Mouse (Mus musculus): ENCODE results near the gene Tescl.

Gene Tescl

DNA sequence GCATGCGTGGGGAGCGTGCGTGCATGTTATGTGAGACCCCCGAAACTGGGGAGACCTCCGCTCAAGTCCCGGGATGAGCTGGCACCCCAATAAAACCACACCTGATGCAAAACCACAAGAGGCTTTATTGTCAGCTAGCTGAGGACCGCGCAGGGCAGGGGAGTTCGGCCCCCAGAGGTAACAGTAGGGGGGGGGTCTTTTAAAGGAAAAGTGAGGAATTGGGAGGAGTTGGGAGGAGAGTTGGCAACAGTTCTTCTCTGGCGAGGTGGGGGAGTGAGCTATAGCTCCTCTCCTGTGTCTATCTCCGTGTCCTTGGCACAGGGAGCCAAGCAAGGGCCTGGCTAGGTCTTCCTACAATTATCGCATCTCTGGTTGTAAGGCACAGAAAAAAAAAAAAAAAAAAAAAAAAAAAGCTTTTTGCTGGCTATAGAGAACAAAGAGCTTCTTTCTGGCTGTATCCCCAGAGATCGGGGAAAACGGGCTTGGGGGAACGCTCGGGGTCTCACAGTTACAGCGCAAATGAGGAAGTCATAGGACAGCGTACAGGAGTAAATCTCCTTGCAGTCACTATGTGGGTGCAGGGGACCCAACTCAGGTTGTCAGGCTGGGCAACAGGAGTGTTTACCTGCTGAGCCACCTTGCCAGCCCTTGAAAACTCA, 33.8 kb downstream of the Tescl start:
- no peak for DNase-seq (ENCODE audit: low spot score)

DNA sequence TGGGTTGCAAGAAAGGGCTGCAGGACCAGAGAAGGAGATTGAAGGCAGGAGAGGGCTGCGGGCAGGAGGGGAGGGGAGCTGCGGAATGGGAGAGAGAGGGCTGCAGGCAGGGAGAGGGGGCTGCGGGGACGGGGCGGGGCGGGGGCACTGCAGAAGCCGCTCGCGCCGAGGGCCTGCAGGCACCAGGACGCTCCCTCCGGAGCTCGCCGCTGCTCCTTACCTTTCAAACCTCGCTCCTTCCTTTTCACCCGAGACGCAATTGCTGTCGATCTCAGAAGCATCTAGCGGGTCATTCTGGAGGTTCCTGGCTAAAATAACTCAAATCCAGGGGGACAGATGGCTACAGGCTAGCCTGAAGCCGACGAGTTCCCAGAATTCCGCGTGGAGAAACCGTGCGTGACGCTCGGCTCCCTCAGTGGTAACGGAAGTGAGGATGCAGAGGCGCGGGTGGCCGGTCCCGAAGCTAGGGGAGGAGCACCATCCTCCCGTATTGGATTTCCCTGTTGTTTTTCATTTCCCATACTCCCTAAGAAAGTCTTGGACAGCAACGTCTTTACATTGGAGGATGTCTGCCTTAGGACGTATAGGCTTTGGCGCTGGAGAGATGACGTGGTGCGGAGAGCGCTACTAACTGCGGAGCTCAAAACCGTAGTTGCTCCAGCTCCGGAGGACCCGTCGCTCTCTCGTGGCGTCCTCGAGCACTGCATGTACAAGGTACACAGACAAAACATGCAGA, 34.6 kb downstream of the Tescl start:
- peak; percentile 54 for DNase-seq (ENCODE audit: low spot score)

DNA sequence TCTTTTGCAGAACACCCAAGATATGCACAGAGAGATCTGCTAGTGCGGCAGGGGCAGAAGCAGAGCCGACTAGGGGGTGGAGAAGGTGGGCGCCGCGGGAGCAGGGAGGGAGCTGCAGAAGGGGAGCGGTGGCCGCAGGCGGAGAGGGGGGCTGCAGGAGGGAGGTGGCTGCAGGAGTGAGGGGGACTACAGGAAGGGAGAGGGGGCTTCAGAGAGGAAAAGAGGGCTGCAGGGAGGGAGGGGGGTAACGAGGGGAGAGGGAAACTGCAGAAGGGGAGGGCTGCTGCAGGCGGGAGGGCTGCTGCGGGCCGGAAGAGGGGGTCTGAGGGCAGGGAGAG, 35.1 kb downstream of the Tescl start:
- DNase-seq (ENCODE audit: low spot score), result no peak

DNA sequence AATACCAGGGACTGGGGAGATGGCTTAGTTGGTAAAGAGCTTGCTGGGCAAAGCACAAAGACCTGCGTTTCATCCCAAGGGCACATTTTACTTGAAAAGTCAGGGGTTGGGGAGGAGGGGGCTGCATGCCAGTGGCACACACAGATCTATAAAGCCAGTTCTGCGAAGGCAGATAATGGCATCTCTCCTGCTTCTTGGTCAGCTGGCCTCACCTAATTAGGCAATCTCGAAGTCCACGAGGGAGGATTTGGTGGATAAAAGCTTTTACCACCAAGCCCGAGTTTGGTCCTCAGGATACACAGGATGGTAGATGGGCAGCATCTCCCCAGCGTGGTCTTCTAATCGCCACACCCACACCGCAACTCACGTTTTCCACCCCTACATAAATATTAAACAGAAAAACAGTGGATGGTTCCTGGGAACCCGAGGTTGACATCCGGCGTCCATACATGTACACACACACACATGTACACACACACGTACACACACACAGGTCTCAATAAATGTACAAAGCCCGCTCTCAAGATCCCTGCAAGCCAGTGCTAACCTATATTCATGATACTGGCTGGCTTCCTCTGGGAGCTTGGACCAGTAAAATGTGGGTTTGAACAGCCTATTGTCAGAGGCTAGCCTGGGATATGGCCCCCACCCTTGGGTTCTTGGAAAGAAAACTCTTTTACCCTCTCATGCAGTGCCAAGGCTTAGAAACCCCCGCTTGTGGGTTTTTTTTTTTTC, 36.2 kb downstream of the Tescl start:
- DNase-seq (ENCODE audit: low spot score), result no peak

DNA sequence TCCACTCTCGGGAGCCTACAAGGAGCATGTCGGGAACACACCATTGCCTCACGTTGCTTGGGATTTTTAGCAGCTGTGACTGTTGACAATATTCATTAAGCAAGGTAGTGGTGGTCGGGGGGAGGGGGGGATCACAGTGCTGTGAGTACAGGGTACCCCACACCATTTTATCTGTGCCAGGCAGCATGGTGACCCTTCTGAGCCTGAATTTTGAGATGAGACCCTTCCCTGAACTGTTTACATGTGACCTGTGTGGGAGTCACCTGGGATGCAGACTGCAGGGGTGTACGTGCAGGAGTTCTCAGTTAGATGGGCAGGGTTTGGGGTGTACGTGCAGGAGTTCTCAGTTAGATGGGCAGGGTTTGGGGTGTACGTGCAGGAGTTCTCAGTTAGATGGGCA, 37.4 kb downstream of the Tescl start:
- DNase-seq (ENCODE audit: low spot score), result no peak

DNA sequence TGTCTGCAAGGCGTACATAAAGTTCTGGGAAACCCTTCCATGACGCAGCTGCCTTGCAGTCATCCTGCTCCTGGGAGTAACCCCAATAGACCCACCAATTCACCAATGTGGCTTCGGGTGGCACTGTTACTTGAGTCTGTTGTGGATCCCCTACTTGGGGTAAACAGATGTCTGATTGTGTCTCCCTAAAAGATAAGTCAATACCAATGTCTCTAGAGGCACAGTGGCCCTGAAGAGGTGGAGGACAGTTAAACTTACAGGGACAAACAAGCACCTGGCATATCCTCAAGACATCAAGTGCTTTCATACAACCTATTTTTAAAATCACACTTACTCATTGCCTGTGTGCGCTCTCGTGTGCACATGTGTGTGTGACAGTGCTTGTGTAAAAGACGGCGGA, 38.4 kb downstream of the Tescl start:
- no peak for DNase-seq (ENCODE audit: low spot score)

DNA sequence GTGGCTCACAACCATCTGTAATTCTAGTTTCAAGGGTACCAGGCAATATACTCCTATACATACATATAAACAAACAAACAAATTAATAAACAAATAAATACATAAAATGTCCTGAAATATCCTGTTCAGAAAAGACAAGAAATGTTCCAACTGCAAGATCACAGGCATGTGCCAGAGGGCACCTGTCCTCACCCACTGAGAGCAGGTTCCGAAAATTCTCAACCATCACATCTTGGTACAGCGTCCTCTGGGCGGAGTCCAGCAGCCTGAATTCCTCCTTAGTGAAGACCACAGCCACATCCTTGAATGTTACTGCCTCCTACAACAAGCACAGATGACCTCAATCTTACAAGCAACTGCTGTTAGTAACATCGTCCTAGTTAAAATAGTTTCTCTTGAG, 39.0 kb downstream of the Tescl start:
- DNase-seq (ENCODE audit: low spot score), result no peak

DNA sequence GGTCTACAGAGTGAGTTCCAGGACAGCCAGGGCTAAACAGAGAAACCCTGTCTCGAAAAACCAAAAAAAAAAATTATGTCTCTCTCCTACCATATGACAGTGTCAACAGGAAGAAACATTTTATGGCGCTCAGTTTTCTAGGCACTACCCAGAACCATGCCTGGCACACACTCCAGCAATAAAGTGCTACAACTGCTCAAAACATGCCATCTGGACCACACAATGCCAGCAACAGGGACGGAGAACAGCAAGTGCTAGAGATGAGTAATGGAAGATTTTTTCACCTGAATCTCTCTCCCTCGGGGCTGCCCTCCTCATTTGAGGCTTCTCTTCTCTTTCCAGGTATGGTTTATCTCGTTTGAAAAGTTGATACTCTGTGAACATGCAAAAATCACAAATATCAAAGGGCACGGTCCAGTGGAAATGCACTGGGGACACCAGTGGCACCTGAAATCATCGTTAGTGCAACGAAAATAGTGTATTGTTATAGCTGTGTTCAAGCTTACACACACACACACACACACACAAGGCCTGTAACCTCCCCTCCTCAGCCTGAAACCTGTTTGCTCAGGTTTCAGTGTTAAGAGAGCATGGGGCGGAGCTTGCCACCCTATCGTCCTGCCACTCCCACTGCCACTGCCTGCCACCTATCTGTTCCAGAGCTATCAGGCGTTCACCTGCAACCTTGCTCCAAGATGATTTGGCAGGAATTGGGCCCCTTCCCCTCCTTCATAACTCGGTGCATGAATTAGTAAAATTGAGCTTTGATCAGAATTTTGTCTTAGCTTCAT, 40.5 kb downstream of the Tescl start:
- DNase-seq (ENCODE audit: low spot score), result no peak

DNA sequence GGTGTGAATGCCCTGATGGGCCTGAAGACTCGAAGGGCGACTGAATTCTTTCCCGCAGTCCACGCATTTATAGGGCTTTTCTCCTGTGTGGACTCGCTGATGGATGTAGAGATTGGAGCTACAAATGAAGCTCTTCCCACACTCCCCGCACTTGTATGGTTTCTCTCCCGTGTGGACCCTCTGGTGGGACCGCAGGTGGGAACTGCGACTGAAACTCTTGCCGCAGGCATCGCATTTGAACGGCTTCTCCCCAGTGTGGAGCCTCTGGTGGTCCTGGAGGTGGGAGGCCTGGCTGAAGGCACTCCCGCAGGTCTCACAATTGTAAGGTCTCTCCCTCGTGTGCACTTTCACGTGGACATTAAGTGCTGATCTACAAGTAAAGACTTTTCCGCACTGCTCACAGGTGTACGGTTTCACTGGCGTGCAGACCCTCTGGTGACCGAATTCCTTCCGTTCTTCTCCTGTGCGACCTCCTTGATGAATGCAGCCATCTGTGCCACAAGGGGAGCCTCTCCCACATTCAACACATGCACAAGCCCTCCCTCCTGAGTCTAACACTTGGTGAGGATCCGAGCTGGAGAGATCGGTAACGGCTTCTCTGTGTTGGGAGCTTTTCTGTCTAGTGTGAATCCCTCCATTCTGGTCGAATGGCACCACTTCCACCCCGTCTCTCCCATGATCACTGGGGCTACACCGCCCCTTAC, 42.2 kb downstream of the Tescl start:
- DNase-seq (ENCODE audit: low spot score), result no peak

DNA sequence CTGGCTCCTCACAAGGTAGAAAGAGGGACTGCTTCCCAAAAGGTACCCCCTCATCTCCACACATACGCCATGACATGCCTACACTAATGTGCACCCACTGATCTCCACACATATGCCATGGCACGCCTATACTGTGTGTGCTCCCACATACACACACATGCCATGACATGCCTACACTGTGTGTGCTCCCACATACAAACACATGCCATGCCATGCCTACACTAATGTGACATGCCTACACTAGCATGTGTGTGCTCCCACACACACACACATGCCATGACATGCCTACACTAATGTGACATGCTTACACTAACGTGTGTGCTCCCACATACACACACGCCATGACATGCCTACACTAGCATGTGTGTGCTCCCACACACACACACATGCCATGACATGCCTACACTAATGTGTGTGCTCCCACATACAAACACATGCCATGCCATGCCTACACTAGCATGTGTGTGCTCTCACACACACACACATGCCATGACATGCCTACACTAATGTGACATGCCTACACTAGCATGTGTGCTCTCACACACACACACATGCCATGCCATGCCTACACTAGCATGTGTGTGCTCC, 43.5 kb downstream of the Tescl start:
- DNase-seq (ENCODE audit: low spot score), result no peak

DNA sequence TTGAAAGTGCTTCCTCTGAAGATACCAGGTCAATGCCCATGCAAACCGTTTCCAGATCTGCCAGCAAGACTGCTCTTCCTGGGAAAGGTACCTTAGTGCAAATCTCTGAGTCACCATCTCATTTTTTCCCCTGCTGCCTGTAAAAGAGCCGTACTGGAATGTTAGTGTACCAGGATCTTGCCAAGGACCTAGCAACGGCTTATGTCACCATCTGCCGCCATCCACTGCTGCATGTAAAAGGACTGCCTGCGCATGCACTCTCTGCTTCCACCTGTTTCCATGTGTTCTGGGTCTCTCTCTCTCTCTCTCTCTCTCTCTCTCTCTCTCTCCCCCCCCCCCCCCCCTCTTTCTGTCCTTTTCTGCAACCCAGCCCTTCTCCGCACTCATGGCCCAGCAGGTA, 45.2 kb downstream of the Tescl start:
- DNase-seq (ENCODE audit: low spot score), result no peak

DNA sequence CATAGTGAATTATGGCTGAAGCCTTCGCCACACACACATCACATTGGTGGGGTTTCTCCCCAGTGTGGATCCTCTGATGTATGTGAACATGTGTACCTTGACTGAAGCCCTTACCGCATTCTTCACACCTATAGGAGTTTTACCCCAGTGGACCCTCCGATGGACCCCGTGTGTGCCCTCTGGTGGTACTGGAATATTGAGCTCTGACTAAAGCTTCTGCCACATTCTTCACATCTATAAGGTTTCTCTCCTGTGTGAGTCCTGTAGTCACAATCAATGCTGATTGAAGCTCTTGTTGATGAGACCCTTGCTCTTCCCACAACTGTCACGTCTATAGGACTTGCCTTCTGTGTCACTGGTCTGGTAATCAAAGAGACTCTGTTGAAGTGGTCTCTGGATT, 46.1 kb downstream of the Tescl start:
- no peak for DNase-seq (ENCODE audit: low spot score)

DNA sequence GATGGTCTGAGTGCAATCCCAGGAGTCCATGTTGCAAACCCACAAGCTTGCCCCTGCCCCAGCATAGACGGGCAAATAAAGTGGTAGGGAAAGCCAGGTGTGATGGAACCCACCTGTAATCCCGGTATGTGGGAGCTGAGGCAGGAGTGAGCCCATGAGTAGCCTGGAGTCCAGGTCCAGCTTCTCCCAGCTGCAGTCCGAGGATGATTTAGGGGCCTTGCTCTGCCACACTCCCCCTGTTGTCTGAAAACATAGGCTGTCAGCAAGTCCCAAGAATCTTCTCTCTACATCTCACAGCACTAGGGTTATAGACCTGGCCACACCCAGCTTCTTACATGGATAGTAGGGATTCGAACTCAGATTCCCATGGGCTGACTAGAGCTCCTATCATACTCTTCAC, 46.8 kb downstream of the Tescl start:
- no peak for DNase-seq (ENCODE audit: low spot score)

DNA sequence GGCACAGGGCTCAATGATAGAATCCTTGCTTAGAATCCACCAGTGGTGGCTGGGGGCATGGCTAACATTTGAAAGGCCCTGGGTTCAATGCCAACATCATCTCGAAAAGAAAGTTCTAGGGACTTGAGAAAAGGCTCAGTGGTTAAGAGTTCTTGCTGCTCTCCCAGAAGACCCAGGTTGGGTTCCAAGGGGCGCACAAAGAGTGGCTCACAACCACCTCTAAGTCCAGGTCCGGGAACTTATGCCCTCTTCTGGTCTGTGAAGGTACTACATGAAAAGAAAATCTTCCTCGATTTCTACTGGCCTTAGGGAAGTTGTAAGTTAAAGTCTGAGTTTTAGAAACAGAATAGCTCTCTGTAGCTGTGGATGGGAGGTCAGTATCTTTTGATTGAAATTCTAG, 47.6 kb downstream of the Tescl start:
- DNase-seq (ENCODE audit: low spot score), result no peak

All from urinary bladder, postnatal 25 days (tissue).